Mouse (Mus musculus) lung, postnatal 0 days (tissue): ENCODE data around the gene Olfr611.
"Not testable (repeated sequence)": the region's sequence is repeated elsewhere in the genome, so short reads cannot be mapped to it uniquely, and the experiment has no call there.

ENCODE experiments used
- CTCF ChIP-seq: IDR thresholded peaks from 2 replicates; pipeline ENCODE4 v1.5.1; 2016; ENCODE audit warnings: antibody characterized with exemption, mild to moderate bottlenecking
- EP300 ChIP-seq: IDR thresholded peaks from 2 replicates; pipeline ENCODE4 v1.6.1; 2016; ENCODE audit warnings: antibody characterized with exemption, mild to moderate bottlenecking, control low read depth

GRCm38 (mm10) chr7:103477106-103477505 is 43.5 kb downstream of the Olfr611 start:
- not testable (repeated sequence) for TF ChIP-seq EP300, CTCF
